Mouse (Mus musculus) lung, embryonic 14.5 days (tissue): ENCODE measurements around the gene Cd37. TPM values are rescaled to one million over a fixed set of nuclear protein-coding genes. Genes with fewer than 3 reads are reported as not detected.

Experiments
- ATAC-seq: fragments of 200-750 bp; cut with Nextera tagmentation; 2 replicates; pipeline ENCODE4 v1.8.0; 2017; ENCODE audit warnings: mild to moderate bottlenecking, moderate TSS enrichment, moderate library complexity; ENCODE audit not compliant: insufficient read depth
- DNase-seq: peaks from one replicate; pipeline ENCODE4 v3.0.0-alpha.2; 2015
- H3K27ac ChIP-seq: fragments of 300-500 bp; sonication (generic); 2 replicates; pipeline ENCODE4 v1.5.1; 2014; ENCODE audit warnings: low read depth, mild to moderate bottlenecking, moderate library complexity
- H3K27me3 ChIP-seq: fragments of 300-500 bp; sonication (generic); 2 replicates; pipeline ENCODE4 v1.6.1; 2014; ENCODE audit warnings: low read length, control low read depth; ENCODE audit not compliant: insufficient read depth
- H3K36me3 ChIP-seq: fragments of 300-500 bp; sonication (generic); 2 replicates; pipeline ENCODE4 v1.6.1; 2014; ENCODE audit warnings: control low read depth; ENCODE audit not compliant: insufficient read depth
- H3K4me1 ChIP-seq: fragments of 300-500 bp; sonication (generic); 2 replicates; pipeline ENCODE4 v1.6.1; 2014; ENCODE audit warnings: antibody characterized with exemption, control low read depth; ENCODE audit not compliant: insufficient read depth
- H3K4me2 ChIP-seq: fragments of 300-500 bp; sonication (generic); 2 replicates; pipeline ENCODE4 v1.6.1; 2014; ENCODE audit warnings: mild to moderate bottlenecking
- H3K4me3 ChIP-seq: fragments of 300-500 bp; sonication (generic); 2 replicates; pipeline ENCODE4 v1.5.1; 2014; ENCODE audit warnings: low read depth, low read length
- H3K9ac ChIP-seq: fragments of 300-500 bp; sonication (generic); 2 replicates; pipeline ENCODE4 v1.6.1; 2014
- H3K9me3 ChIP-seq: fragments of 300-500 bp; sonication (generic); 2 replicates; pipeline ENCODE4 v1.6.1; 2016; ENCODE audit warnings: low read depth, low read length, control low read depth
- CTCF ChIP-seq: IDR thresholded peaks from 2 replicates; pipeline ENCODE4 v1.5.1; 2016; ENCODE audit warnings: antibody characterized with exemption, low read depth
- WGBS: fragments of 180-500 bp; shearing (Covaris S2); extraction: QIAGEN DNeasy Blood & Tissue Kit; methylation state at CpG from one replicate; pipeline ENCODE4 v1.1.7; 2014; 5-methylcytosine and 5-hydroxymethylcytosine counted together
- polyA plus RNA-seq: library from polyadenylated mRNA; unstranded; fragments of >200 nt; fragmentation: Nextera tagmentation; extraction: Ambion mirVana; gene quantifications from 2 replicates; pipeline ENCODE4 v1.2.1, GENCODE M21; 2014

Gene Cd37
- polyA plus RNA-seq, result 2.1 and 2.9 TPM in 2 replicates

GRCm38 (mm10) chr7:45238723-45239496 lies at the start of gene Cd37:
Gene Cd37, minus strand, starts transcription at chr7:45239115.
- peak within 1 kb of the TSS; percentile 1; the same call in 1 of the 2 replicates for H3K4me2 ChIP-seq
- ATAC-seq (no peak), DNase-seq (no peak)

GRCm38 (mm10) chr7:45286486-45286885 lies 47.6 kb upstream of the Cd37 start:
- H3K4me1 ChIP-seq, result no peaks in the 10 kb centered on the region
- H3K36me3 ChIP-seq, result no peaks in the 10 kb centered on the region
- no peak overlapping the region for H3K9ac ChIP-seq
- no peak overlapping the region for H3K4me2 ChIP-seq
- H3K27me3 ChIP-seq, result no peaks in the 10 kb centered on the region
- WGBS, result 69% methylated on average over 13 of the region's 13 CpGs
- no peaks in the 10 kb centered on the region for H3K9me3 ChIP-seq
- ATAC-seq (no peak), DNase-seq (no peak)
- no peak overlapping the region for H3K27ac ChIP-seq
- no peak for TF ChIP-seq CTCF
- H3K4me3 ChIP-seq, result no peak overlapping the region

More at GRCm38 (mm10) chr7:45238723-45239496, at the start of gene Cd37:
- Histone ChIP-seq H3K36me3 (0 out of 2 replicates have a peak, but pooled peaks cover 3% of the 10 kb centered on the region), H3K27ac (no peak within 1 kb of the TSS), H3K4me1 (peaks cover 8% of the 10 kb centered on the region), H3K9me3 (no peaks in the 10 kb centered on the region), H3K27me3 (no peaks in the 10 kb centered on the region), H3K4me3 (no peak within 1 kb of the TSS), H3K9ac (no peak within 1 kb of the TSS)
- no peak for TF ChIP-seq CTCF
- 34% methylated on average over 20 of the region's 20 CpGs for WGBS

DNA sequence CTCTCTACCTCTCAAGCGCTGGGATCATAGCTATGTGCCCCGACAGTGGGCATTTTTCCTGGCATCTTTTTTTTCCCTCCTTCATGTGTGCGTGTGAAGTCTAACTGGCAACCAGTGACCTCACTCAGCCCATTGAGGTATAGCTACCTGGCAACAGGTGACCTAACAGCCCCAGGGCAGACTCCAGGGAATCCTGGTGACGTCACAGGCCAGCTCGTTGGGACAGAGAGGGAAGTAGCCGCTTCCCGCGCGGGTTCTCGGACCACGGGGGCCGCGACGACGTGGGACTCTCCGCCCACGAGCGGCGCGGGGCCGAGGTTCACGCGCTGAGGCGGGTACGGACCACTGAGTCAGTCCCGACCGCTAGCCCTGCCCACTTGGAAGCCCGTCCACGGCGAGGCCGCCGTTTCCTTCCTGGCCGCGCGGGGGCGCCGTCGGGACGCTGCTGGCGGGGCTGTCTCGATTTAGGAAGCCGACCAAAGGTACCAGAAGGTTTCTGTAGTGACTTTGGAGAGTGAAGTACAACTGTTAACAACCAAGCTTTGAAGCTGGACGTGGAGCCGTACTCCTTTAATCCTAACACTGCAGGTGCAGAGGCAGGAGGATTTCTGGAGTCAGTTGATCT lies 38.3 kb upstream of the Cd37 start, which contains the start of gene Slc6a21:
Gene Slc6a21, plus strand, starts transcription at position 378 of the 625 bp plus-strand sequence.
- H3K27ac ChIP-seq, result no peak within 1 kb of the TSS
- H3K9me3 ChIP-seq, result no peaks in the 10 kb centered on the region
- ATAC-seq (no peak), DNase-seq (peak; percentile 69)
- peak; percentile 76 for TF ChIP-seq CTCF
- no peaks in the 10 kb centered on the region for H3K36me3 ChIP-seq
- peak within 1 kb of the TSS; percentile 27 for H3K9ac ChIP-seq
- WGBS, result 6% methylated on average over 44 of the region's 44 CpGs
- peak within 1 kb of the TSS; percentile 38 for H3K4me3 ChIP-seq
- H3K4me2 ChIP-seq, result peak within 1 kb of the TSS; percentile 65
- no peaks in the 10 kb centered on the region for H3K27me3 ChIP-seq
- no peaks in the 10 kb centered on the region for H3K4me1 ChIP-seq

- DNase-seq (no peak), ATAC-seq (no peak)
- TF ChIP-seq CTCF, result no peak
- Histone ChIP-seq H3K4me3 (no peak overlapping the region), H3K9me3 (no peaks in the 10 kb centered on the region), H3K9ac (no peak overlapping the region; the same call in 1 of the 2 replicates), H3K36me3 (no peaks in the 10 kb centered on the region), H3K4me2 (no peak overlapping the region), H3K27me3 (no peaks in the 10 kb centered on the region), H3K27ac (no peak overlapping the region), H3K4me1 (no peaks in the 10 kb centered on the region)
- 86% methylated on average over 8 of the region's 8 CpGs for WGBS
Measured at GRCm38 (mm10) chr7:45273672-45274071, 34.8 kb upstream of the Cd37 start.

DNA sequence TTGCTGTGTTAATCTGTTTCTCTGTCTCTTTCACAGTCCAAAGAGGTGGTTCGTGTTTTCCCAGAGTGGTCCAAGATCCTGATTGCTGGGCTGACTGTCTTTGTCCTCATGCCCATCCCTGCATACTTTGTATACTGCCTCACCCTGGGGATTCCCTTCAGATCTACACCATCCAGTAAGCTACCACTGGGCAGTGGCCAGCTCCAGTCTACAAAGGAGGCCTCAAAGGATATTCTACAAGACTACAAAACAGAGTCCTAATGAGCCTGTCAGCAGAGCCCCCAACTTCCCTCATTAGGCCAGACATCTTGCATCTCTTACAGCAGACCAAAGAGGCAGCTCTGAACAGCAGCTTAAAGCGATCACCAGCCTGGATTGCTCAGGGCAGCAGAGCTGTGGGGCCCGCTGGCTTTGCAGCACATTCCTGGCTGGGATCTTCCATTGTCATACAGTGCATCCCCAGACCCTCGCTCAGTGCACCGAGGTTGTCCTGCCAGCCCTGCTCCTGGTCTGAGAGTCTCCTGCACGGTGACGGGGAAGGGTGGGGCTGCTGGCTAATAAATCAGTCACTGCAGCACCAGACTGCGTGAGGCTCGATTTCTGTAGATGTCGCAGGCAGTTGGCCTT lies 34.0 kb upstream of the Cd37 start:
- Histone ChIP-seq H3K27ac (no peak overlapping the region), H3K4me1 (no peaks in the 10 kb centered on the region), H3K36me3 (no peaks in the 10 kb centered on the region), H3K4me3 (no peak overlapping the region), H3K4me2 (no peak overlapping the region), H3K9me3 (no peaks in the 10 kb centered on the region), H3K27me3 (no peaks in the 10 kb centered on the region), H3K9ac (no peak overlapping the region; the same call in 1 of the 2 replicates)
- DNase-seq (no peak), ATAC-seq (no peak)
- no peak for TF ChIP-seq CTCF
- WGBS, result 64% methylated on average over 10 of the region's 10 CpGs

GRCm38 (mm10) chr7:45265518-45265917 lies 26.6 kb upstream of the Cd37 start:
- Histone ChIP-seq H3K4me1 (no peaks in the 10 kb centered on the region), H3K27ac (no peak overlapping the region), H3K4me2 (no peak overlapping the region), H3K9ac (no peak overlapping the region), H3K36me3 (no peaks in the 10 kb centered on the region), H3K27me3 (no peaks in the 10 kb centered on the region), H3K4me3 (no peak overlapping the region), H3K9me3 (no peaks in the 10 kb centered on the region)
- TF ChIP-seq CTCF, result no peak
- DNase-seq, result no peak
- WGBS, result 80% methylated on average over 1 of the region's 1 CpGs
- ATAC-seq, result no peak

GRCm38 (mm10) chr7:45264348-45264747 lies 25.4 kb upstream of the Cd37 start:
- H3K4me1 ChIP-seq, result no peaks in the 10 kb centered on the region
- no peak overlapping the region for H3K4me3 ChIP-seq
- no peaks in the 10 kb centered on the region for H3K27me3 ChIP-seq
- no peaks in the 10 kb centered on the region for H3K36me3 ChIP-seq
- TF ChIP-seq CTCF, result peak; percentile 13; the same call in 1 of the 2 replicates
- H3K9me3 ChIP-seq, result no peaks in the 10 kb centered on the region
- H3K27ac ChIP-seq, result no peak overlapping the region
- H3K4me2 ChIP-seq, result no peak overlapping the region
- 72% methylated on average over 3 of the region's 3 CpGs for WGBS
- no peak for ATAC-seq
- H3K9ac ChIP-seq, result no peak overlapping the region
- DNase-seq, result no peak
